Mouse (Mus musculus): Measurements from ENCODE around the gene Ank2.
"Not testable (repeated sequence)": the region's sequence is repeated elsewhere in the genome, so short reads cannot be mapped to it uniquely, and the experiment has no call there.

The Ank2 gene

GRCm38 (mm10) chr3:127350602-127351362, 148.4 kb downstream of the Ank2 start:
- no peak for DNase-seq

GRCm38 (mm10) chr3:127348926-127349325, 150.2 kb downstream of the Ank2 start:
- no peak for DNase-seq

GRCm38 (mm10) chr3:127345860-127346459, 153.2 kb downstream of the Ank2 start:
- DNase-seq = no peak

GRCm38 (mm10) chr3:127341300-127341699, 157.8 kb downstream of the Ank2 start:
- no peak for DNase-seq

- no peak for DNase-seq
Measured at GRCm38 (mm10) chr3:127334876-127335275, 164.3 kb downstream of the Ank2 start.

GRCm38 (mm10) chr3:127331562-127331961, 167.6 kb downstream of the Ank2 start:
- no peak for DNase-seq

- DNase-seq = no peak
Measured at GRCm38 (mm10) chr3:127326355-127326754, 172.8 kb downstream of the Ank2 start.

GRCm38 (mm10) chr3:127322870-127323269, 176.3 kb downstream of the Ank2 start:
- DNase-seq = peak; percentile 52 to 68

- DNase-seq = no peak
Measured at GRCm38 (mm10) chr3:127321645-127322044, 177.5 kb downstream of the Ank2 start.

- not testable (repeated sequence) for DNase-seq
Measured at GRCm38 (mm10) chr3:127321031-127321430, 178.1 kb downstream of the Ank2 start.

GRCm38 (mm10) chr3:127320311-127320710, 178.8 kb downstream of the Ank2 start:
- no peak for DNase-seq

- no peak for DNase-seq
Measured at GRCm38 (mm10) chr3:127317641-127318040, 181.5 kb downstream of the Ank2 start.

- no peak for DNase-seq
Measured at GRCm38 (mm10) chr3:127316717-127317116, 182.4 kb downstream of the Ank2 start.

GRCm38 (mm10) chr3:127311521-127311920, 187.6 kb downstream of the Ank2 start:
- no peak for DNase-seq

GRCm38 (mm10) chr3:127310079-127310478, 189.1 kb downstream of the Ank2 start:
- no peak for DNase-seq

GRCm38 (mm10) chr3:127303957-127304553, 195.1 kb downstream of the Ank2 start:
- no peak for DNase-seq

GRCm38 (mm10) chr3:127303041-127303440, 196.1 kb downstream of the Ank2 start:
- no peak for DNase-seq

GRCm38 (mm10) chr3:127300790-127301189, 198.4 kb downstream of the Ank2 start:
- no peak for DNase-seq

GRCm38 (mm10) chr3:127295921-127296320, 203.2 kb downstream of the Ank2 start:
- no peak for DNase-seq

- DNase-seq = no peak
Measured at GRCm38 (mm10) chr3:127294610-127295349, 204.4 kb downstream of the Ank2 start.

GRCm38 (mm10) chr3:127294079-127294478, 205.1 kb downstream of the Ank2 start:
- peak; percentile 9 to 22 for DNase-seq

- DNase-seq = peak; percentile 53 to 62
Measured at GRCm38 (mm10) chr3:127293479-127293874, 205.7 kb downstream of the Ank2 start.

GRCm38 (mm10) chr3:127292864-127293478, 206.2 kb downstream of the Ank2 start:
- no peak for DNase-seq

Data from cerebellum, adult 18-20 months (tissue).